Mouse (Mus musculus): ENCODE data around the gene Zfand3.

DNA sequence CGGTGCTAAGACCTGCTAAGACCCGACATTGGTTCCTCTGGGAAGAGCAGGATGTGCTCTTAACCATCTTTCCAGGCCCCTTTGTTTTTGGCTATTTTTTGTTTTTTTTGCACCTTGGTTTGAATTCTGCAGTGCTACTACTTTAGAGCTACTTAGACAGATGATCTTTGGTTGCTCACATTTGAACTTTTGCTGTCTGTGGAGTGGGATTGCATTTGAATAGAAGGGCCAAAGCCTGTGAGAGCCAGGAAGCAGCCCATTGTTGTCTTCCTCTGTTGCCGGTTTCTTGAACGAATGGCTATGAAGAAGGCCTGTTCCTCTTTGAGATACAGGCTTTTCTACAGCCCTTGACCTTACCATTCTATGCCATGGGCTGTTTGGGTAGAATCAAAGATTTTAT lies 29.5 kb downstream of the Zfand3 start:
- TF ChIP-seq MYOG (IDR thresholded peaks at IDR 0.05; ENCODE audit: control insufficient read depth in 1 of 3, insufficient read depth in 1 of 3, insufficient read length in 2 of 3, low read depth in 2 of 3) (no peak), MAX (IDR thresholded peaks at IDR 0.05; ENCODE audit: low read depth) (no peak)
